Mouse (Mus musculus): ENCODE results near the gene Frg2f1.

DNA sequence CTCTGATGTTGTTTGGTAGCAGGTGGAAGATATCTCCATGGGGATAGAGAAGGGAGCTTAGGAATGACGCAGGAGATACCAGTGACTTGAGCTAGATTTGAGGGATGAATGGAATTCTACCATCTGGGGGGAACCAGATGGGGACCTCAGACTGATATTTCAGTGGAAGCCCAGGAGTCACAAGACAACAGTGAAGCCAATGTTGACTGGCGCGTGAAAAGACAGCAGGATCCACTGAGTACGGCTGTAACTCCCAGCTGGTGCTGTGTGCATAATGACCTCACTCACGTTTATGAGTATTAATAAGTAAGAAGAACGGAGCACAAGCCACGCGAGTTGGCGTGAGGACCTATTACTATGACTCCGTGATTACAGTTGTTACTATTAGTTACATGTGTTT lies 49.7 kb downstream of the Frg2f1 start:
- no peak for TF ChIP-seq CTCF (IDR thresholded peaks at IDR 0.05; ENCODE audit: insufficient read depth, low read length)
- TF ChIP-seq POLR2A (IDR thresholded peaks at IDR 0.05; ENCODE audit: borderline replicate concordance, extremely low read depth, low read depth, low read length): no peak
